Mouse (Mus musculus): ENCODE measurements at regions not wholly inside any gene's neighbourhood (a gene's known extent, or its start where the extent isn't known, plus 50 kb on each side); places are given as distances from the start of the nearest gene placed in this dataset.

DNA sequence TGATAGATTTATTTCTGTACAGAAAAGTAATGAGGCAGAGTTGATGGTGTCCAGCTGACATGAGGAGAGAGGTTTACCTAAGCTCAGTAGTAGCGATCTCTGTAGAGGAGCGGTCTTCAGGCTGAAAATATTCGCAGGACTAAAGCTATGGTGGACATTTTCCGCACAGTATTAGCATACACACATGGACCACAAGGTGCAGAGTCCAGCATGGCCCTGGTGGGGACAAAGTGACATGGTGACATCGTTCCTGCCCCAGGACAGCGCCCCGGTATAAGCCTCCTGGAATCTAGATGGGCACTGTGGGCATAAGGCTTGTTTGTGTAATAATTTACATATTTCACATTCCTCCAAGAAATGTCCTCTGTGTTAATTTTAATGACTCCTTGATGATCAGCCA is 311.5 kb upstream of the Klf6 start:
- WGBS, result 93% methylated on average over 7 of the region's 7 CpGs
- no peaks in the 10 kb centered on the region for H3K4me1 ChIP-seq (ENCODE audit: insufficient read depth)
- no peak overlapping the region for H3K4me2 ChIP-seq
- no peak overlapping the region for H3K4me3 ChIP-seq (ENCODE audit: low read depth, low read length)
- no peaks in the 10 kb centered on the region for H3K9me3 ChIP-seq (ENCODE audit: low read depth, low read length)
- TF ChIP-seq CTCF (IDR thresholded peaks at IDR 0.05; ENCODE audit: low read depth), result no peak
- H3K27ac ChIP-seq (ENCODE audit: low read depth), result no peak overlapping the region
- DNase-seq (no peak), ATAC-seq (ENCODE audit: insufficient read depth) (no peak)
- H3K9ac ChIP-seq, result no peak overlapping the region
- H3K27me3 ChIP-seq (ENCODE audit: insufficient read depth, low read length), result no peaks in the 10 kb centered on the region
- H3K36me3 ChIP-seq (ENCODE audit: insufficient read depth), result no peaks in the 10 kb centered on the region

DNA sequence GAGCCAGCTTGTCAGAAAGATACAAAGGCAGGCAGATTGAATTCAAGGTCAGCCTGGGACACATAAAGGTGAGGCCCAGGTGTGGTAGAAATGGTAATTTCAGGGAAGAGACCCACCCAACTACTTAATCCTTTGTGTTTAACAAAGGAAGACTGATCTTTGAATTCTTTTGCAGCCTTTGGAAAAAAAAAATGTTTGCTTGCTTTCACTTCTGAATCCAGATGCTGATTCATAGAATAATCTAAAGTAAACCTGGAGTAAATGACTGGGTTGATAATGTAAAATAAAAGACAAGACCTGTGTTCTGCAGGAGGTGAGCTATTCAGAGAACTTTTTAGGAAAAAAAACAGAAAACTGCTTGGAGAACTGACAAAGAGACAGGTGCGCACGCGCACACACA is 310.9 kb upstream of the Klf6 start:
- no peak for DNase-seq
- Histone ChIP-seq H3K9ac (no peak overlapping the region), H3K9me3 (ENCODE audit: low read depth, low read length) (no peaks in the 10 kb centered on the region), H3K27me3 (ENCODE audit: insufficient read depth, low read length) (no peaks in the 10 kb centered on the region), H3K36me3 (ENCODE audit: insufficient read depth) (no peaks in the 10 kb centered on the region), H3K4me1 (ENCODE audit: insufficient read depth) (no peaks in the 10 kb centered on the region), H3K27ac (ENCODE audit: low read depth) (no peak overlapping the region), H3K4me2 (no peak overlapping the region), H3K4me3 (ENCODE audit: low read depth, low read length) (no peak overlapping the region)
- no peak for ATAC-seq (ENCODE audit: insufficient read depth)
- no peak for TF ChIP-seq CTCF (IDR thresholded peaks at IDR 0.05; ENCODE audit: low read depth)
- WGBS, result 89% methylated on average over 3 of the region's 3 CpGs

DNA sequence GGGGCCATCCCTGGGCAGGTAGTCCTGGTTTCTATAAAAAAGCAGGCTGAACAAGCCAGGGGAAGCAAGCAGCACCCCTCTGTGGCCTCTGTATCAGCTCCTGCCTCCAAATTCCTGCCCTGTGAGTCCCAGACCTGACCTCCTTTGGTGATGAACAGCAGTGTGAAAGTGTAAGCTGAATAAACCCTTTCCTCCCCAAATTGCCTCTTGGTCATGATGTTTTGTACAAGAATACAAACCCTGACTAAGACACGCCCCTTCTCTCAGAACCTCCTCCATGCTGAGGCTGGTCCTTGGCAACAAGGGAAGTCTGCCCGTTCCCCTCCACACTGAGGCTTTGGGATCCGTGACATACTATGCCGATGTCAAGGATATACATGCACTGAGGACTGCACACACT is 310.2 kb upstream of the Klf6 start:
- Histone ChIP-seq H3K9ac (no peak overlapping the region), H3K27ac (ENCODE audit: low read depth) (no peak overlapping the region), H3K36me3 (ENCODE audit: insufficient read depth) (no peaks in the 10 kb centered on the region), H3K4me3 (ENCODE audit: low read depth, low read length) (no peak overlapping the region), H3K9me3 (ENCODE audit: low read depth, low read length) (no peaks in the 10 kb centered on the region), H3K4me1 (ENCODE audit: insufficient read depth) (no peaks in the 10 kb centered on the region), H3K27me3 (ENCODE audit: insufficient read depth, low read length) (no peaks in the 10 kb centered on the region), H3K4me2 (no peak overlapping the region)
- DNase-seq (no peak), ATAC-seq (ENCODE audit: insufficient read depth) (no peak)
- TF ChIP-seq CTCF (IDR thresholded peaks at IDR 0.05; ENCODE audit: low read depth), result no peak
- WGBS, result 87% methylated on average over 4 of the region's 4 CpGs

GRCm38 (mm10) chr13:5553461-5553860 is 307.8 kb upstream of the Klf6 start:
- Histone ChIP-seq H3K4me3 (ENCODE audit: low read depth, low read length) (no peak overlapping the region), H3K4me2 (no peak overlapping the region), H3K9me3 (ENCODE audit: low read depth, low read length) (no peaks in the 10 kb centered on the region), H3K9ac (no peak overlapping the region), H3K27me3 (ENCODE audit: insufficient read depth, low read length) (no peaks in the 10 kb centered on the region), H3K36me3 (ENCODE audit: insufficient read depth) (no peaks in the 10 kb centered on the region), H3K4me1 (ENCODE audit: insufficient read depth) (no peaks in the 10 kb centered on the region), H3K27ac (ENCODE audit: low read depth) (no peak overlapping the region)
- ATAC-seq (ENCODE audit: insufficient read depth), result peak; percentile 49; the same call in 1 of the 2 replicates
- no peak for TF ChIP-seq CTCF (IDR thresholded peaks at IDR 0.05; ENCODE audit: low read depth)
- peak; percentile 39 for DNase-seq

DNA sequence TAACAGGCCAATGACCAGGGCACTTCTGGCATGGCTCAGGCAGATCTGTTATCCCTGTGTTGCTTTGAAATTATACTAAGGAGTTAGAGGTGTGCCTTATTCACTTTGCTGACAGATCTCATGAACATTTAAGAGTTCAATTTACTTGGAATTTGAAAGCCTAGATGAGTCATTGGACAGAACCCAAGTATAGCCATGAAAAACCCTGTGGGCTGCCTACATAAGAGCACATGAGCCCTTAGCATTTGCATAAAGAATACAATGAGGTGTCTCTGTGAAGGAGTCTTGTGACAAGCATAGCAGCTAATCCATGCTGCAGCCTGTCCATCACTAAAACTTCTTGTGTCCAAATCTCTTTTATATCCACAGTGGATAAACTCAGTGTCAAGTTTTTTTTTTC is 303.2 kb upstream of the Klf6 start:
- no peaks in the 10 kb centered on the region for H3K9me3 ChIP-seq (ENCODE audit: low read depth, low read length)
- DNase-seq, result no peak
- no peak overlapping the region for H3K9ac ChIP-seq
- no peak for TF ChIP-seq CTCF (IDR thresholded peaks at IDR 0.05; ENCODE audit: low read depth)
- no peaks in the 10 kb centered on the region for H3K4me1 ChIP-seq (ENCODE audit: insufficient read depth)
- H3K4me3 ChIP-seq (ENCODE audit: low read depth, low read length), result no peak overlapping the region
- H3K27me3 ChIP-seq (ENCODE audit: insufficient read depth, low read length), result no peaks in the 10 kb centered on the region
- no peaks in the 10 kb centered on the region for H3K36me3 ChIP-seq (ENCODE audit: insufficient read depth)
- H3K4me2 ChIP-seq, result no peak overlapping the region
- no peak for ATAC-seq (ENCODE audit: insufficient read depth)
- H3K27ac ChIP-seq (ENCODE audit: low read depth), result no peak overlapping the region

GRCm38 (mm10) chr13:5566479-5566878 is 294.8 kb upstream of the Klf6 start:
- Histone ChIP-seq H3K4me3 (ENCODE audit: low read depth, low read length) (no peak overlapping the region), H3K9ac (no peak overlapping the region), H3K4me1 (ENCODE audit: insufficient read depth) (no peaks in the 10 kb centered on the region), H3K27ac (ENCODE audit: low read depth) (no peak overlapping the region), H3K9me3 (ENCODE audit: low read depth, low read length) (no peaks in the 10 kb centered on the region), H3K27me3 (ENCODE audit: insufficient read depth, low read length) (no peaks in the 10 kb centered on the region), H3K4me2 (no peak overlapping the region), H3K36me3 (ENCODE audit: insufficient read depth) (no peaks in the 10 kb centered on the region)
- DNase-seq, result no peak
- TF ChIP-seq CTCF (IDR thresholded peaks at IDR 0.05; ENCODE audit: low read depth), result no peak
- WGBS, result 69% methylated on average over 2 of the region's 2 CpGs
- no peak for ATAC-seq (ENCODE audit: insufficient read depth)

DNA sequence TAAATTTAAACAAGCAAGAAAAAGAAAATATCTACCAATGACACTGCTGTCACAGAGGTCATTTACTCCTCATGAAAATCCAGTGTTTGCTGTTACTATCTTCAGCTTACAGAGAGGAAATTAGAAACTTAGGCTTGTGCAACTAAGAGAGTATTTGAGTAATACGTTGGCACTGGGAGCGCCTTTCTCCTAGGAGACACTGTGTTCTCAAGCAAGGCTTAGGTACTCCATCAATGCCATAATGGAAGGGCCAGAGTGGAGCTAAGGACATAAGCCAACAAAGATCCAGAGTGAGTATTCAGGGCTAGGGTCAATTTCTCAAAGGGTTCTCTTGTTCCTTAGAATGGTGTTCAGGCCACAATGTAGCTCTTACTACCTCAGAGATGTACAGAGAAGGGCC is 294.4 kb upstream of the Klf6 start:
- 54% methylated on average over 2 of the region's 2 CpGs for WGBS
- ATAC-seq (ENCODE audit: insufficient read depth), result no peak

GRCm38 (mm10) chr13:5569579-5569978 is 291.7 kb upstream of the Klf6 start:
- WGBS, result 78% methylated on average over 1 of the region's 1 CpGs
- Histone ChIP-seq H3K27me3 (ENCODE audit: insufficient read depth, low read length) (no peaks in the 10 kb centered on the region), H3K9ac (no peak overlapping the region), H3K36me3 (ENCODE audit: insufficient read depth) (no peaks in the 10 kb centered on the region), H3K9me3 (ENCODE audit: low read depth, low read length) (no peaks in the 10 kb centered on the region), H3K4me1 (ENCODE audit: insufficient read depth) (no peaks in the 10 kb centered on the region), H3K27ac (ENCODE audit: low read depth) (no peak overlapping the region), H3K4me3 (ENCODE audit: low read depth, low read length) (no peak overlapping the region), H3K4me2 (no peak overlapping the region)
- DNase-seq (no peak), ATAC-seq (ENCODE audit: insufficient read depth) (no peak)
- no peak for TF ChIP-seq CTCF (IDR thresholded peaks at IDR 0.05; ENCODE audit: low read depth)

More for the DNA sequence above, 294.4 kb upstream of the Klf6 start:
- no peaks in the 10 kb centered on the region for H3K4me1 ChIP-seq (ENCODE audit: insufficient read depth)
- no peak for DNase-seq
- no peaks in the 10 kb centered on the region for H3K36me3 ChIP-seq (ENCODE audit: insufficient read depth)
- H3K9ac ChIP-seq, result no peak overlapping the region
- no peaks in the 10 kb centered on the region for H3K27me3 ChIP-seq (ENCODE audit: insufficient read depth, low read length)
- TF ChIP-seq CTCF (IDR thresholded peaks at IDR 0.05; ENCODE audit: low read depth), result no peak
- H3K27ac ChIP-seq (ENCODE audit: low read depth), result no peak overlapping the region
- H3K4me2 ChIP-seq, result no peak overlapping the region
- H3K9me3 ChIP-seq (ENCODE audit: low read depth, low read length), result no peaks in the 10 kb centered on the region
- no peak overlapping the region for H3K4me3 ChIP-seq (ENCODE audit: low read depth, low read length)

Measured in lung, embryonic 14.5 days (tissue).